Mouse (Mus musculus): ENCODE results near the gene Efna5. TPM values are rescaled to one million over a fixed set of nuclear protein-coding genes. Genes with fewer than 3 reads are reported as not detected.

Efna5 gene
- polyA plus RNA-seq, 1 experiment from 2014 or later, result 34.6 TPM

- Histone ChIP-seq H3K27me3 (replicated peaks) (no peaks in the 10 kb centered on the region), H3K36me3 (no peaks in the 10 kb centered on the region), H3K27ac (no peak overlapping the region), H3K9me3 (no peaks in the 10 kb centered on the region), H3K4me2 (no peak overlapping the region), H3K4me3 (replicated peaks) (no peak overlapping the region), H3K9ac (no peak overlapping the region), H3K4me1 (no peaks in the 10 kb centered on the region)
- ATAC-seq (ENCODE audit: insufficient read depth, low FRiP score, low read depth), result no peak
- 70% methylated on average over 3 of the region's 3 CpGs for WGBS
Observed at GRCm38 (mm10) chr17:62756951-62757350, 124.2 kb downstream of the Efna5 start.

- Histone ChIP-seq H3K9ac (no peak overlapping the region), H3K4me1 (no peaks in the 10 kb centered on the region), H3K27ac (no peak overlapping the region), H3K36me3 (no peaks in the 10 kb centered on the region), H3K27me3 (replicated peaks) (no peaks in the 10 kb centered on the region), H3K4me2 (no peak overlapping the region), H3K4me3 (replicated peaks) (no peak overlapping the region), H3K9me3 (no peaks in the 10 kb centered on the region)
- ATAC-seq (ENCODE audit: insufficient read depth, low FRiP score, low read depth), result no peak
- WGBS, result 90% methylated on average over 2 of the region's 2 CpGs
Observed at GRCm38 (mm10) chr17:62755635-62756034, 125.5 kb downstream of the Efna5 start.

- no peak overlapping the region for H3K9ac ChIP-seq
- no peak overlapping the region for H3K4me3 ChIP-seq (replicated peaks)
- no peaks in the 10 kb centered on the region for H3K27me3 ChIP-seq (replicated peaks)
- no peaks in the 10 kb centered on the region for H3K36me3 ChIP-seq
- no peaks in the 10 kb centered on the region for H3K4me1 ChIP-seq
- no peaks in the 10 kb centered on the region for H3K9me3 ChIP-seq
- H3K27ac ChIP-seq, result no peak overlapping the region
- no peak for ATAC-seq (ENCODE audit: insufficient read depth, low FRiP score, low read depth)
- 79% methylated on average over 4 of the region's 4 CpGs for WGBS
- H3K4me2 ChIP-seq, result no peak overlapping the region
Observed at GRCm38 (mm10) chr17:62754638-62755037, 126.5 kb downstream of the Efna5 start.

GRCm38 (mm10) chr17:62752381-62752889, 128.7 kb downstream of the Efna5 start:
- WGBS, result 55% methylated on average over 2 of the region's 2 CpGs

GRCm38 (mm10) chr17:62750647-62751046, 130.5 kb downstream of the Efna5 start:
- Histone ChIP-seq H3K27me3 (replicated peaks) (no peaks in the 10 kb centered on the region), H3K9me3 (no peaks in the 10 kb centered on the region), H3K4me1 (peaks cover 4% of the 10 kb centered on the region; the same call in 1 of the 2 replicates), H3K4me3 (replicated peaks) (no peak overlapping the region), H3K4me2 (no peak overlapping the region), H3K27ac (no peak overlapping the region), H3K36me3 (no peaks in the 10 kb centered on the region), H3K9ac (no peak overlapping the region)
- WGBS, result 54% methylated on average over 3 of the region's 3 CpGs
- ATAC-seq (ENCODE audit: insufficient read depth, low FRiP score, low read depth), result no peak

More at GRCm38 (mm10) chr17:62752381-62752889, 128.7 kb downstream of the Efna5 start:
- no peaks in the 10 kb centered on the region for H3K36me3 ChIP-seq
- no peak overlapping the region for H3K4me3 ChIP-seq (replicated peaks)
- H3K4me2 ChIP-seq, result no peak overlapping the region
- no peak for ATAC-seq (ENCODE audit: insufficient read depth, low FRiP score, low read depth)
- H3K27ac ChIP-seq, result no peak overlapping the region
- peaks cover 4% of the 10 kb centered on the region; the same call in 1 of the 2 replicates for H3K4me1 ChIP-seq
- H3K27me3 ChIP-seq (replicated peaks), result no peaks in the 10 kb centered on the region
- H3K9ac ChIP-seq, result no peak overlapping the region
- H3K9me3 ChIP-seq, result no peaks in the 10 kb centered on the region

- no peaks in the 10 kb centered on the region for H3K27me3 ChIP-seq (replicated peaks)
- H3K36me3 ChIP-seq, result no peaks in the 10 kb centered on the region
- no peak overlapping the region for H3K9ac ChIP-seq
- no peaks in the 10 kb centered on the region for H3K9me3 ChIP-seq
- peak overlapping the region; percentile 36 for H3K4me2 ChIP-seq
- 26% methylated on average over 16 of the region's 16 CpGs for WGBS
- no peak overlapping the region for H3K4me3 ChIP-seq (replicated peaks)
- no peak overlapping the region for H3K27ac ChIP-seq
- H3K4me1 ChIP-seq, result peaks cover 4% of the 10 kb centered on the region; the same call in 1 of the 2 replicates
- ATAC-seq (ENCODE audit: insufficient read depth, low FRiP score, low read depth), result peak; percentile 91
Observed at GRCm38 (mm10) chr17:62748803-62749619, 132.1 kb downstream of the Efna5 start.

GRCm38 (mm10) chr17:62747381-62747780, 133.7 kb downstream of the Efna5 start:
- H3K27me3 ChIP-seq (replicated peaks), result no peaks in the 10 kb centered on the region
- peaks cover 4% of the 10 kb centered on the region; the same call in 1 of the 2 replicates for H3K4me1 ChIP-seq
- H3K4me2 ChIP-seq, result no peak overlapping the region
- no peaks in the 10 kb centered on the region for H3K36me3 ChIP-seq
- H3K9me3 ChIP-seq, result no peaks in the 10 kb centered on the region
- H3K27ac ChIP-seq, result no peak overlapping the region
- no peak for ATAC-seq (ENCODE audit: insufficient read depth, low FRiP score, low read depth)
- H3K4me3 ChIP-seq (replicated peaks), result no peak overlapping the region
- H3K9ac ChIP-seq, result no peak overlapping the region
- 64% methylated on average over 8 of the region's 8 CpGs for WGBS

GRCm38 (mm10) chr17:62746827-62747226, 134.3 kb downstream of the Efna5 start:
- H3K27me3 ChIP-seq (replicated peaks), result no peaks in the 10 kb centered on the region
- ATAC-seq (ENCODE audit: insufficient read depth, low FRiP score, low read depth), result no peak
- H3K9ac ChIP-seq, result no peak overlapping the region
- no peak overlapping the region for H3K4me2 ChIP-seq
- H3K4me3 ChIP-seq (replicated peaks), result no peak overlapping the region
- H3K36me3 ChIP-seq, result no peaks in the 10 kb centered on the region
- no peaks in the 10 kb centered on the region for H3K9me3 ChIP-seq
- 61% methylated on average over 9 of the region's 9 CpGs for WGBS
- no peak overlapping the region for H3K27ac ChIP-seq
- peaks cover 4% of the 10 kb centered on the region; the same call in 1 of the 2 replicates for H3K4me1 ChIP-seq

- Histone ChIP-seq H3K4me1 (peaks cover 4% of the 10 kb centered on the region; the same call in 1 of the 2 replicates), H3K27ac (no peak overlapping the region), H3K36me3 (no peaks in the 10 kb centered on the region), H3K9me3 (no peaks in the 10 kb centered on the region), H3K9ac (no peak overlapping the region), H3K27me3 (replicated peaks) (no peaks in the 10 kb centered on the region), H3K4me2 (no peak overlapping the region), H3K4me3 (replicated peaks) (no peak overlapping the region)
- ATAC-seq (ENCODE audit: insufficient read depth, low FRiP score, low read depth), result no peak
- WGBS, result 86% methylated on average over 4 of the region's 4 CpGs
Observed at GRCm38 (mm10) chr17:62745286-62745685, 135.8 kb downstream of the Efna5 start.

GRCm38 (mm10) chr17:62744239-62744638, 136.9 kb downstream of the Efna5 start:
- no peak for ATAC-seq (ENCODE audit: insufficient read depth, low FRiP score, low read depth)
- H3K4me2 ChIP-seq, result no peak overlapping the region
- WGBS, result 73% methylated on average over 6 of the region's 6 CpGs
- no peak overlapping the region for H3K4me3 ChIP-seq (replicated peaks)
- no peaks in the 10 kb centered on the region for H3K9me3 ChIP-seq
- peaks cover 2% of the 10 kb centered on the region; the same call in 1 of the 2 replicates for H3K4me1 ChIP-seq
- H3K27ac ChIP-seq, result no peak overlapping the region
- no peaks in the 10 kb centered on the region for H3K36me3 ChIP-seq
- H3K27me3 ChIP-seq (replicated peaks), result no peaks in the 10 kb centered on the region
- no peak overlapping the region for H3K9ac ChIP-seq

- Histone ChIP-seq H3K9ac (no peak overlapping the region), H3K4me3 (replicated peaks) (no peak overlapping the region), H3K9me3 (no peaks in the 10 kb centered on the region), H3K4me2 (no peak overlapping the region), H3K4me1 (no peaks in the 10 kb centered on the region), H3K36me3 (no peaks in the 10 kb centered on the region), H3K27ac (no peak overlapping the region), H3K27me3 (replicated peaks) (no peaks in the 10 kb centered on the region)
- 58% methylated on average over 5 of the region's 5 CpGs for WGBS
- no peak for ATAC-seq (ENCODE audit: insufficient read depth, low FRiP score, low read depth)
Observed at GRCm38 (mm10) chr17:62741702-62742101, 139.4 kb downstream of the Efna5 start.

GRCm38 (mm10) chr17:62741020-62741419, 140.1 kb downstream of the Efna5 start:
- Histone ChIP-seq H3K27ac (no peak overlapping the region), H3K4me1 (0 out of 2 replicates have a peak, but pooled peaks cover 2% of the 10 kb centered on the region), H3K9ac (no peak overlapping the region), H3K36me3 (no peaks in the 10 kb centered on the region), H3K9me3 (no peaks in the 10 kb centered on the region), H3K4me2 (no peak overlapping the region), H3K4me3 (replicated peaks) (no peak overlapping the region), H3K27me3 (replicated peaks) (no peaks in the 10 kb centered on the region)
- WGBS, result 68% methylated on average over 6 of the region's 6 CpGs
- no peak for ATAC-seq (ENCODE audit: insufficient read depth, low FRiP score, low read depth)
